Mouse (Mus musculus) left cerebral cortex, adult 9 months (tissue): ENCODE measurements around the gene Nckap5.
"Not testable (repeated sequence)": the region's sequence is repeated elsewhere in the genome, so short reads cannot be mapped to it uniquely, and the experiment has no call there.

Experiments used
- DNase-seq, 2 experiments: peaks; one replicate each; pipeline ENCODE4 v3.0.0; 2022; ENCODE audit warnings: low spot score in 2 of 2

The Nckap5 gene

GRCm38 (mm10) chr1:126830031-126830927, at the start of gene Nckap5:
Nckap5 (minus strand) TSS chr1:126830799.
- DNase-seq = peak in 1 of 2 experiments; percentile 75

GRCm38 (mm10) chr1:126877495-126877894, 46.9 kb upstream of the Nckap5 start:
- no peak for DNase-seq

GRCm38 (mm10) chr1:126868372-126868771, 37.8 kb upstream of the Nckap5 start:
- DNase-seq = no peak

DNA sequence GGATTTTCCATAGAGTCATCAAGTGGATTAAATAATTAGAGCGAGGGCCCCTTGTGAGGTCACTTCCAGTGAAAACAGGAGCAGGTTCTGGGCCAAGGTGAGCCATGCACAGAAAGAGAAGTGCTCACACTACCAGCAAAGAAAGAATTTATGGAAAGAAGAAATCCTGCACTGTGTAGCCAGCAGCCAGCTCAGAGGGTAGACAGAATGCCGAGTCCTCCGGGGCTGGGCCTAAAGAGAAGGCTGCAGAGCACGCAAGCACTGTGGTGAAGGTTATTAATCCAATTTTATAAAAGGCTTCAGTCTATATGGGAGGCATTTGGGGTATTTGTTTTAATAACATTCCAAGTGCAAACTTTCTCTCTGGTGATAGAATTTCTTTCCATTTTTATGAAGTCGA, 37.3 kb upstream of the Nckap5 start:
- DNase-seq = no peak

GRCm38 (mm10) chr1:126865591-126866086, 35.0 kb upstream of the Nckap5 start:
- peak; percentile 26 to 57 for DNase-seq

DNA sequence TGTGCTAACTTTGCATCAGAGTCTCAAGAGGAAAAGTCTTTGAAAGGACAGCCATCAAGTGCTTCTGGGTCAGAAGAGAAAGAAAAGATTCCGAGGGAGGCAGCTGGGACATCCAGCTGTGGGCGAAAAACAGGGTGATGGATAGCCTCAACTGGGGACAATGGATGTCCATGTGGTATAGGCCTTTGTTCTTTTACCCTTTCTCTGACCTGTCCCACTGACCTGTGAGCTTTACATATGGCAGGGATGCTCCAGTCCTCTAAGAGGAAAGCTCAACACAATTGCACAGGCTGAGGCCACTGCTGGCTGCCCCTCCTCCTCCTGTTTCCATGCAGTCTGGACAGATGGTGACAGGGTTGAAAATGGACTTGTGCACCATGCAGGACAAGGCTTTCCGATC, 31.2 kb upstream of the Nckap5 start:
- no peak for DNase-seq

- DNase-seq = no peak
Observed at GRCm38 (mm10) chr1:126860537-126860936, 29.9 kb upstream of the Nckap5 start.

- no peak for DNase-seq
Observed at GRCm38 (mm10) chr1:126849481-126849880, 18.9 kb upstream of the Nckap5 start.

DNA sequence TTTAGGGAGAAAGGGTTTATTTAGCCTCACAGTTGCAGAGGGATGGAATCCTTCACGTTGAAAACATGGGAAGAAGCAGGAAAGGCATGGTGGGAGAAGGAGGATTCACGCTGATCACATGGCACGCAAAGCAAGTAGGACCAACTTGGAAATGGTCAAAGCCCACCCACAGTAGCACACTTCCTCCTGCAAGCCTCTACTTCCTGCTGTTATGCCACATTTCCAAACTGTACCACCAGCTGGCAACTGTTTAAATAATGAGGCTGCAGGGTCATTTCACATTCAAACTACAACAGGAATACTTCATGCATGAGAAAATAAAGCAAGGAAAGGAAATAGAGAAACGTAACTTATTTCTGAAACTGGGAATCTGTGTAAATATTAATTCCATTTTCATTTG, 15.7 kb upstream of the Nckap5 start:
- DNase-seq = no peak

DNA sequence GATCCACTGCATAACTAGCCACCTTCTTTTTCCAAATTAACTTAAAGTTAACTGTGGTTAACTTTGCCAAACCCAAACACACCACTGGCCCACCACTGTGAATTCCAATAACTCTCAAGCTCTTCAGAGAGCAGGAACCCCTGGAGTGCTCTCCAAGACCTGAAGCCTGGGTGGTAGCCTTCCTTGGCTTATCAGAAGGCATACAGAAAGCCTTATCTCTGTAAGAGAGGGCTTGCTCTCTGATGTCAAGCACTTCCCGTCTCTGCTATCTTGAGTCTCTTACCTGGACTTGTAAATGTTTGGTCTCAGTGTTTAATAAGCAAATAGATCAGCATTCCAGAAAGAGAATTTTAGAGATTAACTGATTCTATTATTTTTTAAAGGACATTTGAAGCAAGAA, 2.3 kb upstream of the Nckap5 start:
- no peak for DNase-seq

DNA sequence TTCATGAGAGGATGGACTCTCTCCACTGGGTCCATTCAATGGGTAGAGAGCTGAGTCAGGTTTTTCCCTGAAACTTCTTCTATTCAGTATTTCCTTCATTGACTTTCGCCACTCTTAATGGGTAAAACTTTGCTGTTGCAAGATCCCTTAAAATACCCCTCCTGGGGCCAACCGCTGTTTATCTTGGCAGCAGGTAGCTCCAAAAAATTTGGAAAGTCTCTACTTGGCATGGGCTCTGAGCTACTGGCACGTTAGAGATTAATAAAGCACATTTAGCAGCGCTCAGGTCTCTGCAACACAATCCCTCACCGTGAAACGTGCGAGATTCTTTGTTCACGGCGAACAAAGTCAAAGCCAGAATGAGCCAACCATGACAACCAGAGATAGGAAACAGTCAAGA, 1.6 kb downstream of the Nckap5 start:
- DNase-seq = no peak

GRCm38 (mm10) chr1:126824841-126825240, 5.8 kb downstream of the Nckap5 start:
- no peak for DNase-seq

- DNase-seq = no peak
Observed at GRCm38 (mm10) chr1:126822246-126822645, 8.4 kb downstream of the Nckap5 start.

- DNase-seq = no peak
Observed at GRCm38 (mm10) chr1:126817381-126818034, 13.1 kb downstream of the Nckap5 start.

DNA sequence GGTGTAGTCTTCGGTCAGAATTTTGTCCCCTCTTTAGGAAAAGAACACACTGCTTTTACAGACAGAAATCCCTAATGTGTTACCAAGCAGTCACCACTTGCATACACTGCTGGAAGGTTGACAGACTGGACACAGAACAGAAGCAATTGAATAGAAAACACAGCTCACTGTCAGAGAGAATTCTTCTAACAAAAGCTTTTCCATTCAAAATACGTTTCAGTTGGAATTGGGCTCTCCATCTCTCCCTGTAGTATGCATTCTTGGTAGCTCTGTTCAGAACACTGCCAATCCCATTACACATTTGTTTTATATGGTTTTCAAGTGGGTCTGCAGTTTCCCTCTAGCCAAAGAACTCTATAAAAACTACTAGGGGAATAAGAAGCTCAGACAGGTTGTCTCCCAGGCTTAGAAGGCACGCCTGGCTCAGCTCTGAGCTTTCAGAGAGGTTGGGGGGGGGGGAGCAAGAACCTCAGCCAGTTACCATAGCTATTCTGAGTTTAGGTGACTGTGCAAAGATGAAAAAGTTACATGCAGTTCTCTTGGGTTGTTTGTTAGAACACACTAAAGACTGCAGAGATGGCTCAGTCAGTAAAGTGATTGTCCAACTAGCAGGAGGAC, 23.5 kb downstream of the Nckap5 start:
- no peak for DNase-seq

GRCm38 (mm10) chr1:126806548-126806947, 24.1 kb downstream of the Nckap5 start:
- peak in 1 of 2 experiments; percentile 19 for DNase-seq

DNA sequence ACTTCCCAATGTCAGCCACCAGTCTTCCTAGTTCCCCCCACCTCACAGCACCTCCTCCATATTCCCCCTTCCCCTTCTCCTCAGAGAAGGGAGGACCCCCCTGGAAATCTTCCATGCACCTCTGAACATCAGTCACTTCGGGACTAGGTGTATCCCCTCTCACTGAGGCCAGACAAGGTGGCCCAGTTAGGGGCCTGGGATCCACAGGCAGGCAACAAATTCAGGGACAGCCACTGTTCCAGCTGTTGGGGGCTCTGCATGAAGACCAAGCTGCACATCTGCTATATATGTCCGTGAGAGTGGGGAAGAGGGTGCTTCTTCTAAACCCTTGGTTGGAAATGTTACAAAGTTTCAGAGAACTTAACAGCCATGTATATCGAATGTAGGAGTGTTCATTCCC, 28.2 kb downstream of the Nckap5 start:
- no peak for DNase-seq

GRCm38 (mm10) chr1:126801706-126802105, 28.9 kb downstream of the Nckap5 start:
- DNase-seq = no peak

- peak in 1 of 2 experiments; percentile 16 for DNase-seq
Observed at GRCm38 (mm10) chr1:126799379-126799798, 31.2 kb downstream of the Nckap5 start.

GRCm38 (mm10) chr1:126780354-126780941, 50.2 kb downstream of the Nckap5 start:
- DNase-seq = not testable (repeated sequence)

- DNase-seq = not testable (repeated sequence)
Observed at GRCm38 (mm10) chr1:126773947-126774346, 56.7 kb downstream of the Nckap5 start.

- no peak for DNase-seq
Observed at GRCm38 (mm10) chr1:126766971-126767370, 63.6 kb downstream of the Nckap5 start.
